Mouse (Mus musculus) hindbrain, embryonic 16.5 days (tissue): ENCODE results near the gene Chrne. TPM values are rescaled to one million over a fixed set of nuclear protein-coding genes. Genes with fewer than 3 reads are reported as not detected.

ENCODE experiments used
- ATAC-seq: fragments of 200-750 bp; cut with Nextera tagmentation; 2 replicates; pipeline ENCODE4 v1.8.0; 2017; ENCODE audit warnings: moderate TSS enrichment, moderate library complexity
- H3K27ac ChIP-seq: fragments of 300-500 bp; sonication (generic); 2 replicates; pipeline ENCODE4 v1.5.1; 2014; ENCODE audit warnings: low read depth, mild to moderate bottlenecking, control low read depth, low read length, moderate library complexity
- H3K27me3 ChIP-seq: fragments of 300-500 bp; sonication (generic); replicated peaks from 2 replicates; pipeline ENCODE4 v1.6.1; 2014; ENCODE audit warnings: low read length; ENCODE audit not compliant: control insufficient read depth, insufficient read depth
- H3K36me3 ChIP-seq: fragments of 300-500 bp; sonication (generic); 2 replicates; pipeline ENCODE4 v1.6.1; 2014; ENCODE audit warnings: mild to moderate bottlenecking, low read length, moderate library complexity, mixed read lengths; ENCODE audit not compliant: control insufficient read depth, insufficient read depth
- H3K4me1 ChIP-seq: fragments of 300-500 bp; sonication (generic); 2 replicates; pipeline ENCODE4 v1.6.1; 2014; ENCODE audit warnings: low read depth, low read length; ENCODE audit not compliant: control insufficient read depth, insufficient read depth
- H3K4me2 ChIP-seq: fragments of 300-500 bp; sonication (generic); 2 replicates; pipeline ENCODE4 v1.6.1; 2014; ENCODE audit warnings: mild to moderate bottlenecking, low read length, control low read depth, moderate library complexity
- H3K4me3 ChIP-seq: fragments of 300-500 bp; sonication (generic); 2 replicates; pipeline ENCODE4 v1.5.1; 2014; ENCODE audit warnings: mild to moderate bottlenecking, low read length, control low read depth, moderate library complexity
- H3K9ac ChIP-seq: fragments of 300-500 bp; sonication (generic); 2 replicates; pipeline ENCODE4 v1.6.1; 2014; ENCODE audit warnings: low read depth, mild to moderate bottlenecking, control low read depth, low read length, moderate library complexity
- H3K9me3 ChIP-seq: fragments of 300-500 bp; sonication (generic); 2 replicates; pipeline ENCODE4 v1.6.1; 2014; ENCODE audit warnings: mild to moderate bottlenecking, low read length, moderate library complexity; ENCODE audit not compliant: control insufficient read depth
- WGBS: fragments of 180-500 bp; shearing (Covaris S2); extraction: QIAGEN DNeasy Blood & Tissue Kit; methylation state at CpG from one replicate; pipeline ENCODE4 v1.1.7; 2014; 5-methylcytosine and 5-hydroxymethylcytosine counted together
- polyA plus RNA-seq: library from polyadenylated mRNA; unstranded; fragments of >200 nt; fragmentation: Nextera tagmentation; extraction: Ambion mirVana; gene quantifications from 2 replicates; pipeline ENCODE4 v1.2.1, GENCODE M21; 2015

Chrne gene
- polyA plus RNA-seq, 1 experiment from 2014 or later, result not detected

GRCm38 (mm10) chr11:70658521-70658920 lies 39.5 kb upstream of the Chrne start:
- H3K4me1 ChIP-seq, result peaks cover 12% of the 10 kb centered on the region
- no peak overlapping the region for H3K4me2 ChIP-seq
- WGBS, result 87% methylated on average over 5 of the region's 5 CpGs
- H3K9me3 ChIP-seq, result no peaks in the 10 kb centered on the region
- H3K4me3 ChIP-seq, result no peak overlapping the region
- peaks cover 7% of the 10 kb centered on the region; the same call in 1 of the 2 replicates for H3K36me3 ChIP-seq
- no peak for ATAC-seq
- no peaks in the 10 kb centered on the region for H3K27me3 ChIP-seq
- H3K9ac ChIP-seq, result no peak overlapping the region
- H3K27ac ChIP-seq, result no peak overlapping the region

GRCm38 (mm10) chr11:70657991-70658390 lies 39.0 kb upstream of the Chrne start:
- H3K9me3 ChIP-seq, result no peaks in the 10 kb centered on the region
- H3K27ac ChIP-seq, result no peak overlapping the region
- H3K27me3 ChIP-seq, result no peaks in the 10 kb centered on the region
- 65% methylated on average over 9 of the region's 9 CpGs for WGBS
- no peak overlapping the region for H3K4me3 ChIP-seq
- no peak overlapping the region for H3K4me2 ChIP-seq
- no peak overlapping the region for H3K9ac ChIP-seq
- peaks cover 7% of the 10 kb centered on the region; the same call in 1 of the 2 replicates for H3K36me3 ChIP-seq
- peaks cover 15% of the 10 kb centered on the region for H3K4me1 ChIP-seq
- no peak for ATAC-seq

GRCm38 (mm10) chr11:70657573-70657972 lies 38.6 kb upstream of the Chrne start:
- Histone ChIP-seq H3K27ac (no peak overlapping the region), H3K9ac (no peak overlapping the region), H3K4me3 (no peak overlapping the region), H3K4me2 (no peak overlapping the region), H3K36me3 (peaks cover 7% of the 10 kb centered on the region; the same call in 1 of the 2 replicates), H3K4me1 (peaks cover 19% of the 10 kb centered on the region), H3K27me3 (no peaks in the 10 kb centered on the region), H3K9me3 (no peaks in the 10 kb centered on the region)
- 55% methylated on average over 6 of the region's 6 CpGs for WGBS
- no peak for ATAC-seq

GRCm38 (mm10) chr11:70656964-70657363 lies 37.9 kb upstream of the Chrne start, which contains the start of gene Eno3:
Eno3 (plus strand) TSS chr11:70657202.
- no peak for ATAC-seq
- Histone ChIP-seq H3K4me3 (peak within 1 kb of the TSS; percentile 100), H3K4me1 (peaks cover 25% of the 10 kb centered on the region), H3K9me3 (no peaks in the 10 kb centered on the region), H3K27me3 (no peaks in the 10 kb centered on the region), H3K36me3 (peaks cover 3% of the 10 kb centered on the region; the same call in 1 of the 2 replicates), H3K9ac (peak within 1 kb of the TSS; percentile 69), H3K27ac (peak within 1 kb of the TSS; percentile 98), H3K4me2 (peak within 1 kb of the TSS; percentile 64)
- 10% methylated on average over 3 of the region's 3 CpGs for WGBS

- WGBS, result 9% methylated on average over 16 of the region's 16 CpGs
- Histone ChIP-seq H3K36me3 (peaks cover 4% of the 10 kb centered on the region), H3K9me3 (no peaks in the 10 kb centered on the region), H3K4me3 (peak overlapping the region; percentile 100), H3K4me1 (peaks cover 27% of the 10 kb centered on the region), H3K27ac (no peak overlapping the region), H3K27me3 (no peaks in the 10 kb centered on the region), H3K4me2 (peak overlapping the region; percentile 64), H3K9ac (peak overlapping the region; percentile 69; the same call in 1 of the 2 replicates)
- ATAC-seq, result no peak
Measured at GRCm38 (mm10) chr11:70656456-70656927, 37.5 kb upstream of the Chrne start.

GRCm38 (mm10) chr11:70655571-70656455 lies 36.8 kb upstream of the Chrne start:
- Histone ChIP-seq H3K27me3 (no peaks in the 10 kb centered on the region), H3K27ac (peak overlapping the region; percentile 98), H3K4me2 (peak overlapping the region; percentile 64), H3K4me3 (peak overlapping the region; percentile 100), H3K4me1 (peaks cover 27% of the 10 kb centered on the region), H3K36me3 (peaks cover 11% of the 10 kb centered on the region), H3K9ac (peak overlapping the region; percentile 99), H3K9me3 (no peaks in the 10 kb centered on the region)
- no peak for ATAC-seq
- under 1% methylated on average over 57 of the region's 61 CpGs for WGBS

- ATAC-seq, result peak; percentile 57
- H3K27ac ChIP-seq, result peak overlapping the region; percentile 98
- peak overlapping the region; percentile 99 for H3K9ac ChIP-seq
- no peaks in the 10 kb centered on the region for H3K27me3 ChIP-seq
- peak overlapping the region; percentile 100 for H3K4me3 ChIP-seq
- peaks cover 11% of the 10 kb centered on the region for H3K36me3 ChIP-seq
- H3K9me3 ChIP-seq, result no peaks in the 10 kb centered on the region
- H3K4me2 ChIP-seq, result peak overlapping the region; percentile 64
- WGBS, result 0% methylated on average over 46 of the region's 48 CpGs
- H3K4me1 ChIP-seq, result peaks cover 27% of the 10 kb centered on the region
Measured at GRCm38 (mm10) chr11:70654923-70655570, 36.0 kb upstream of the Chrne start.

GRCm38 (mm10) chr11:70654198-70654922 lies 35.3 kb upstream of the Chrne start, which contains the start of gene Pfn1:
Pfn1 (minus strand) TSS chr11:70654644.
- peak; percentile 41 for ATAC-seq
- WGBS, result under 1% methylated on average over 48 of the region's 61 CpGs
- H3K4me3 ChIP-seq, result peak within 1 kb of the TSS; percentile 100
- H3K9ac ChIP-seq, result peak within 1 kb of the TSS; percentile 99
- peak within 1 kb of the TSS; percentile 64 for H3K4me2 ChIP-seq
- peaks cover 27% of the 10 kb centered on the region for H3K4me1 ChIP-seq
- H3K27me3 ChIP-seq, result no peaks in the 10 kb centered on the region
- H3K27ac ChIP-seq, result peak within 1 kb of the TSS; percentile 98
- peaks cover 18% of the 10 kb centered on the region for H3K36me3 ChIP-seq
- no peaks in the 10 kb centered on the region for H3K9me3 ChIP-seq
